Mouse (Mus musculus) bone marrow, adult 2 months (tissue): Measurements from ENCODE around the gene Pik3c2b.

Source experiments
- CTCF ChIP-seq: fragments of 200-500 bp; IDR thresholded peaks from 2 replicates; pipeline ENCODE4 v1.5.1; 2011; ENCODE audit warnings: low read length, control low read depth; ENCODE audit not compliant: control insufficient read depth, insufficient read depth
- POLR2A ChIP-seq: fragments of 200-500 bp; IDR thresholded peaks from 2 replicates; pipeline ENCODE4 v1.6.1; 2011; ENCODE audit warnings: low read depth, mild to moderate bottlenecking, control low read depth, low read length, borderline replicate concordance; ENCODE audit not compliant: control insufficient read depth

- no peak for TF ChIP-seq CTCF
- no peak for TF ChIP-seq POLR2A
These were observed 15.0 kb upstream of the Pik3c2b start, which contains the start of gene Mdm4 for GRCm38 (mm10) chr1:133030461-133030860.
